Mouse (Mus musculus) testis, adult 2 months (tissue): Measurements from ENCODE around the gene 1700001C19Rik.

ENCODE experiments used
- CTCF ChIP-seq: fragments of 200-500 bp; IDR thresholded peaks from 2 replicates; pipeline ENCODE4 v1.5.1; 2012; ENCODE audit warnings: low read depth, mild to moderate bottlenecking, inconsistent platforms, low read length, moderate library complexity; ENCODE audit not compliant: control insufficient read depth, insufficient read depth, insufficient replicate concordance
- POLR2A ChIP-seq: fragments of 200-500 bp; IDR thresholded peaks from 2 replicates; pipeline ENCODE4 v1.6.1; 2012; ENCODE audit warnings: low read depth, mild to moderate bottlenecking, inconsistent platforms, low read length, moderate library complexity; ENCODE audit not compliant: control insufficient read depth

DNA sequence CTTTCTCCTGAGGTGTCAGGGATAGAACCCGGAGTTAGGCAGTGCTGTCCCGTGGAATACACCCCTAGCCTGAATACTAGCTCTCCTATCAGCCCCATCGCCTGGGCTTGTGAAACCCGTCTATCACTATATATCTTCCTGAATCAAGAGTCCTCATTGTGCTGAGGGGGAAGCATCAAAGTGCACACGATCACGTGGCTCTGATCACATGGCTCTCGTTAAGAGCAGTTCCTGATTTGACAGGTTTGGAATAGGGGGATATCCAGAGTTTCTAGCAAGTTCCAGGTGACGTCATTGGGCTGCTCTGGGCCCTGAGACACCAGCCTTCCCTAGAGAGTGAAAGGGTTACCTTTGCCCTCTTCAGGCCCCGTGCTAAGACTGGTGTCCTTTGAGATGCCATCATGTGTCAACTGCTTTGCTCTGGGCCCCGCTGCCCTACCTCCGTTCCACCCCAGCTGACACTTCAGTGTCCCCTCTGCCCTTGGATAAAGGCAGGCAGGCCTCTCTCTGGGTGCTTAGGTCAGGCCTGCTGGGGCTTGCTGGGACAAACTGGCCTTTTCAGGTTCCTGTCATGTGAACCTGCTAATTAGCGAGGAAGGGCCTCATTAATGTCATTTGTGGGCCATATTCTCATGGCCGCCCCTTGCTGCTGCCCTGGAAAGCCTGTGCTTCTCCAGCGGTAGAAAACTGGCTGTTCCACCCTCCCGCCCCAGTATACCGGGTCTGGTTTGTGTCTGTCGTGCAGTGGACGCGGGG, 4.3 kb upstream of the 1700001C19Rik start:
- TF ChIP-seq POLR2A: no peak
- TF ChIP-seq CTCF: no peak
